Mouse (Mus musculus) liver, embryonic 12.5 days (tissue): ENCODE measurements around the gene Disp2. TPM values are rescaled to one million over a fixed set of nuclear protein-coding genes. Genes with fewer than 3 reads are reported as not detected.
A peak's percentile ranks its signal among the peaks of the same experiment; 100 is the strongest.

Experiments
- ATAC-seq: fragments of 200-750 bp; cut with Nextera tagmentation; 2 replicates; pipeline ENCODE4 v1.8.0; 2017; ENCODE audit warnings: moderate number of reproducible peaks, mild to moderate bottlenecking, moderate library complexity
- H3K27ac ChIP-seq: fragments of 300-500 bp; sonication (generic); 2 replicates; pipeline ENCODE4 v1.5.1; 2016; ENCODE audit warnings: mild to moderate bottlenecking
- H3K27me3 ChIP-seq: fragments of 300-500 bp; sonication (generic); replicated peaks from 2 replicates; pipeline ENCODE4 v1.6.1; 2016; ENCODE audit warnings: mild to moderate bottlenecking, moderate library complexity
- H3K36me3 ChIP-seq: fragments of 300-500 bp; sonication (generic); 2 replicates; pipeline ENCODE4 v1.6.1; 2016; ENCODE audit warnings: mild to moderate bottlenecking, moderate library complexity
- H3K4me1 ChIP-seq: fragments of 300-500 bp; sonication (generic); 2 replicates; pipeline ENCODE4 v1.6.1; 2016
- H3K4me2 ChIP-seq: fragments of 300-500 bp; sonication (generic); 2 replicates; pipeline ENCODE4 v1.6.1; 2016; ENCODE audit warnings: mild to moderate bottlenecking, moderate library complexity
- H3K4me3 ChIP-seq: fragments of 300-500 bp; sonication (generic); 2 replicates; pipeline ENCODE4 v1.5.1; 2016; ENCODE audit warnings: mild to moderate bottlenecking, moderate library complexity
- H3K9ac ChIP-seq: fragments of 300-500 bp; sonication (generic); 2 replicates; pipeline ENCODE4 v1.6.1; 2016; ENCODE audit warnings: mild to moderate bottlenecking, moderate library complexity
- H3K9me3 ChIP-seq: fragments of 300-500 bp; sonication (generic); replicated peaks from 2 replicates; pipeline ENCODE4 v1.6.1; 2016; ENCODE audit warnings: mild to moderate bottlenecking, moderate library complexity
- WGBS: fragments of 180-500 bp; shearing (Covaris S2); methylation state at CpG from one replicate; pipeline ENCODE4 v1.1.7; 2016; ENCODE audit not compliant: insufficient replicate concordance; 5-methylcytosine and 5-hydroxymethylcytosine counted together
- polyA plus RNA-seq: library from polyadenylated mRNA; unstranded; fragments of >200 nt; fragmentation: Nextera tagmentation; extraction: Ambion mirVana; gene quantifications from 2 replicates; pipeline ENCODE4 v1.2.1, GENCODE M21; 2016

Disp2 gene
- polyA plus RNA-seq, 1 experiment from 2014 or later = 0.37 TPM

DNA sequence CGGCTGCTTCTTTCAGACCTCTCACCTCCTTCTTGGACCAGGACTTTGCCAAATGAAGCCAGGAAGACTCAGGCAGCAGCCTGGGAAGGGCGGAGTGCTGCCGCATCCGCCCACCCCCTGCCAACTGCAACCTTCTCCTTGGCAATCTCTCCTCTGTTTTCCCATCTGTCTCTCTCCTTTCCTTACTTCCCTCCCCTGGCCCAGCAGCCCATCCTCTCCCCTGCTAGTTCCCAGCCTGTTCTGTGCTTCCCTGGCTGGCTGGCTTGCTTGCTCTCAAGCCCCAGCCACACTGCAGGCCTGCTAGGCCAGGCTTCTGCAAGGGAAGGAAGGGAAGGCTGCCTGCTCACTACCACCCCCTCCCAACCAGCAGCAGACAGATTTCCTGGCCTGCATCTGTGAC, 3.7 kb upstream of the Disp2 start:
- peaks cover 70% of the 10 kb centered on the region for H3K27me3 ChIP-seq
- H3K9me3 ChIP-seq = no peaks in the 10 kb centered on the region
- no peak overlapping the region for H3K9ac ChIP-seq
- 77% methylated on average over 3 of the region's 4 CpGs for WGBS
- ATAC-seq = no peak
- peaks cover 15% of the 10 kb centered on the region for H3K4me1 ChIP-seq
- H3K4me2 ChIP-seq = no peak overlapping the region
- H3K4me3 ChIP-seq = no peak overlapping the region
- no peaks in the 10 kb centered on the region for H3K36me3 ChIP-seq
- H3K27ac ChIP-seq = no peak overlapping the region

DNA sequence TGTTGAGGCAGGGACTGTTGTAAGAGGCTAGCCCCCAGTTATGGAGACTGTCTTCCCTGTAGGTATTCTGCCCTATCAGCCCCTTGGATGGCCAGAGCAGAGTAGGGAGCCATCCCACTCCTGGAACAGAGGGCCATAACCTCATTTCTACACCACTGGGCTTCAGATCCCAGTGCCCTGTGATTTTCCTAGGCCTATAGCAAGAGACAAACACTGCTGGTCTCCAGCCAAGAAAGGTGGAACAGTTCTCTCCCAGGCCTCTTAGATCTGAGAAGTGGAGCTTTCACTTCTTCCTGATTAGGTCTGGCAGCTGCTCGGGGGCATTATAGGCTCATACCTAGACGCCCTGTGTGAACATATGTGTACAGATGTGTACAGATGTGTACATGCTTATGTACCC, 3.2 kb upstream of the Disp2 start:
- Histone ChIP-seq H3K27me3 (peaks cover 70% of the 10 kb centered on the region), H3K4me3 (no peak overlapping the region), H3K4me2 (no peak overlapping the region), H3K27ac (no peak overlapping the region), H3K9me3 (no peaks in the 10 kb centered on the region), H3K4me1 (peaks cover 15% of the 10 kb centered on the region), H3K9ac (no peak overlapping the region), H3K36me3 (no peaks in the 10 kb centered on the region)
- WGBS = 51% methylated on average over 2 of the region's 2 CpGs
- no peak for ATAC-seq

DNA sequence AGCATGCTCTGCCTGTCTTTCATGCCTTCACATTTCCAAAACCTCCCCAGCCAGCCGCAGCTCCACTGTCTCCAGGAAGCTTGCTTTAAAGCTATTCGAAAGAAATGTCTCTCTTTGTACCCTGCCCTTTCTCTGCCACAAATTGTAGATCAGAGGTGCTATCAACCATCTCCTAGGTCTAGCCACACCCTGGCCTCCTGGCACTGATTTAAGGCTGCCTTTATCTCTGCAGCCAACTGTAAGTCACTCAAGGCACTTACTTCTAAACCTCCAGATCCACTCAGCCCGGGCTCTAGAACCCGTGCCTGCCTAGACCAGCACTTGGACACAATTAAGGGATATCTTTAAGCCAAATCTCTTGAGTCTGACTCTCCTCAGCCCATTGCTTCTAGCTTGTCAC, 1.1 kb upstream of the Disp2 start:
- H3K27me3 ChIP-seq = peaks cover 58% of the 10 kb centered on the region
- no peak for ATAC-seq
- no peak overlapping the region for H3K4me2 ChIP-seq

DNA sequence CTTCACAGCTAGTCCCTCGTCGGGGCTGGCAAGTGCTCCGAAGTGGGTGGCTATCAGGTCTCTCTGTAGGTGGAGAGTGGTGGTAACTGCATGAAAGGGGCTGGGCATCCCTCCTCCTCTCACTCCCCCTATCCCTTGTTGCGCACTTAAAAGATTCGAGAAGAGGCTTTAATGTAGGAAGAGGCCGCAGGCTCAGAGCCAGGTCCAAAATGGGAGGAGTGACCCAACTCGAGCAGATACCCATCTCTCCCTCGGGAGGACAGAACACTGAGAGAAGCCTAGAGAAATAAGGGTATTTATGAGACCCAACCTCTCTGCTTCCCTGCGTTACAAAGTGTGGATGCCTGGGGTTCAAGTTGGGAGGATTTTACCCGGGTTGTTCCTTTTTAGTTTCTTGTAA, 454 bp upstream of the Disp2 start:
- H3K4me2 ChIP-seq = peak overlapping the region; percentile 66
- H3K4me1 ChIP-seq = peaks cover 25% of the 10 kb centered on the region
- no peaks in the 10 kb centered on the region for H3K36me3 ChIP-seq
- WGBS = 28% methylated on average over 10 of the region's 10 CpGs
- no peaks in the 10 kb centered on the region for H3K9me3 ChIP-seq
- ATAC-seq = no peak
- H3K4me3 ChIP-seq = peak overlapping the region; percentile 38
- H3K9ac ChIP-seq = peak overlapping the region; percentile 12; the same call in 1 of the 2 replicates
- no peak overlapping the region for H3K27ac ChIP-seq
- H3K27me3 ChIP-seq = peaks cover 58% of the 10 kb centered on the region

More for the DNA sequence above, 1.1 kb upstream of the Disp2 start:
- H3K4me1 ChIP-seq = peaks cover 25% of the 10 kb centered on the region
- WGBS = 54% methylated on average over 4 of the region's 4 CpGs
- H3K9ac ChIP-seq = no peak overlapping the region
- no peaks in the 10 kb centered on the region for H3K9me3 ChIP-seq
- H3K4me3 ChIP-seq = no peak overlapping the region
- no peaks in the 10 kb centered on the region for H3K36me3 ChIP-seq
- H3K27ac ChIP-seq = no peak overlapping the region

DNA sequence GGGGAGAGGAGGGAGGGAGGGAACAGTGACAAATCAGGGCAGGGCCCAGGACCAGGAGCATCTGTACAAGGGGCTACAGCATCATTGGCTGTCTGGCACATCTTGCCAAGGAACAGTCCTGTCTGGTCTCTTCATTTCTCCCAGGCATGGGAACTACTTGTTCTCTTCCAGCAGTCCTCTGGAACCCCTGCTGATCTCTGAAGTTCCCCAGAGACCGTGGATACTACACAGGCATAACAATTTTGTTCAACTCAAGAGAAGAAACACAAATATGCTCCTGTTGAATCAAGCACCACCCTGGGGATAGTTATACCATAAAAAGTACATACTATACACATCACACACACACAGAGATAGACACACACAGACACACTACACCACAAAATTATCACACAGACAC, 1.6 kb downstream of the Disp2 start:
- Histone ChIP-seq H3K4me2 (no peak overlapping the region), H3K9me3 (no peaks in the 10 kb centered on the region), H3K9ac (no peak overlapping the region), H3K4me1 (peaks cover 29% of the 10 kb centered on the region), H3K36me3 (no peaks in the 10 kb centered on the region), H3K4me3 (no peak overlapping the region), H3K27ac (no peak overlapping the region), H3K27me3 (peaks cover 54% of the 10 kb centered on the region)
- ATAC-seq = no peak
- 35% methylated on average over 1 of the region's 1 CpGs for WGBS

DNA sequence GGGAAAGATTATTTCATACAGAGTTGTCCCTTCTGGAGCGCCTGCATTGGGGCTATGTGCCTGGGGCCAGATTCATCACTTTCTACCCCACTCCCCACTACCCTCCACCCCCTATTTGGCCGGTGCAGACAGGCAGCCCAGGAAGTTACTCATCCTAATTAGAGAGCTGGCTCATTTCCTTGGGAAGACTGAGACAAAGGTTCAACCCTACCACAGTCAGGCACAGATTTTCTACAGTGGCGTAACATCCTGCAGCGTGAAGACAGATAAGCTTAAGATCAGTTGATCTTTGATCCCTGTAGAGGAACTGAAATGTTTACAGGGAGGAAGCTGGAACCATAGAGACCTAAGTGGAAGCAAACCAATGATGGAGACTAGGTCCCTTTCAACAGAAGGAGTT, 2.8 kb downstream of the Disp2 start:
- H3K36me3 ChIP-seq = no peaks in the 10 kb centered on the region
- no peak overlapping the region for H3K27ac ChIP-seq
- H3K9me3 ChIP-seq = no peaks in the 10 kb centered on the region
- no peak overlapping the region for H3K4me3 ChIP-seq
- H3K9ac ChIP-seq = no peak overlapping the region
- no peak for ATAC-seq
- peaks cover 41% of the 10 kb centered on the region for H3K4me1 ChIP-seq
- no peak overlapping the region for H3K4me2 ChIP-seq
- peaks cover 46% of the 10 kb centered on the region for H3K27me3 ChIP-seq
- 27% methylated on average over 4 of the region's 4 CpGs for WGBS

DNA sequence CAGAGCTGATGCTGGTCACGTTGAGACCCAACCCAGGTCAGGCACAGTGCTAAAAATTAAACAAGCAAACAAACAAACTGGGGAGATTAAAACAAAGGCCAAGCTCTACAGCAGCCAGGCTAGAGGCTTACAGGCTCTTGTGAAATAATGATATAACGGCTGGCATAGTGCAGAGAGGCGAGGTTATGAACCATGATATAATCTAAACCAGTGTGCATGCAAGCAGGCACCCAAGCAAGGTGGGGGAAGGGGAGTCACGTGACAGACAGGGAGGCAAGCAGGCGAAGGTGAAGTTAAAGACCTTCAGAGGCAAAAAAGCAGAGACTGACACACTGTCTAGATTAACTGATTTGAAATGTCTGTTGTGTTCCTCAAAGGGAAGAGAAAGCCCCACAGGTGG, 3.6 kb downstream of the Disp2 start:
- H3K27me3 ChIP-seq = peaks cover 41% of the 10 kb centered on the region
- no peak overlapping the region for H3K9ac ChIP-seq
- ATAC-seq = no peak
- H3K27ac ChIP-seq = no peak overlapping the region
- H3K4me2 ChIP-seq = no peak overlapping the region
- WGBS = 28% methylated on average over 5 of the region's 5 CpGs
- no peaks in the 10 kb centered on the region for H3K9me3 ChIP-seq
- peaks cover 43% of the 10 kb centered on the region for H3K4me1 ChIP-seq
- H3K36me3 ChIP-seq = no peaks in the 10 kb centered on the region
- no peak overlapping the region for H3K4me3 ChIP-seq

DNA sequence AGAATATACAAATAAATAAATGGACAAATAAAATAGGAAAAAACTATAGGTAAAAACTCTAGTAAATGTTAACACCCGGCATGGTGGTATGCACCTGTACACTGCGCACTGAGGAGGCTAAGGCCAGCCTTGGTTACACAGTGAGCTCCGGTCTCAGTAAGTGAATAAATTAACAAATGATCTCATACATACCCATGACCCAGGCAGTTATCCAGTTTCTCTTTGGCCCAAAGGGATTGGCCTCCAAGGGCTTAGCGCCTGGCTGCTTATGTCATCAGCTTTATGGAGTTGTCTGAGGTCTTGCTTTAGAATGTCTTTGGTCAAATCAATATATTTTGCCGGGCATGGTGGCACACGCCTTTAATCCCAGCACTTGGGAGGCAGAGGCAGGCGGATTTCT, 4.1 kb downstream of the Disp2 start:
- Histone ChIP-seq H3K9ac (no peak overlapping the region), H3K36me3 (no peaks in the 10 kb centered on the region), H3K4me2 (no peak overlapping the region), H3K4me1 (peaks cover 43% of the 10 kb centered on the region), H3K27me3 (peaks cover 39% of the 10 kb centered on the region), H3K9me3 (no peaks in the 10 kb centered on the region), H3K4me3 (no peak overlapping the region), H3K27ac (no peak overlapping the region)
- 78% methylated on average over 7 of the region's 7 CpGs for WGBS
- no peak for ATAC-seq

DNA sequence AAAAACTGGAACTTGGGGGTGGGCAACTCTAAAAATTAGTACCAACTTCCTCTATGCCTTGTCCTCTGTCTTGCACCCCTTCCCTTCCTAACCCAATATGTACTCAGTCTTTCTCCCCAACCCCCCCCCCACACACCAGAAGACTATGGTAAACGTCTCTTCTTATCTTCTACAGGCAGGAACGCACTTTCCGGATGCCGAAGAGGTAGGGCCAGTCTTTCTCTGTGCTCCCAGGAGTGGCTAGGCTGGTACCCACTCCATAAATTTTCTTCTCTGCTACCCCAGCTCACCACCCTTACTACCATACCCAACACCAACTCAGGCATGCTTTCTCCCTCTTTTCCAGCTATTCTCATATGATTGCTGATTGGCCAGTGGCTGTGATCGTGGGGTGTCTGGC, 7.0 kb downstream of the Disp2 start:
- no peak overlapping the region for H3K4me3 ChIP-seq
- 0 out of 2 replicates have a peak overlapping the region, but pooled peaks have one; percentile 3 for H3K27ac ChIP-seq
- peaks cover 27% of the 10 kb centered on the region for H3K27me3 ChIP-seq
- peak overlapping the region; percentile 13; the same call in 1 of the 2 replicates for H3K4me2 ChIP-seq
- ATAC-seq = peak; percentile 52
- H3K36me3 ChIP-seq = no peaks in the 10 kb centered on the region
- no peaks in the 10 kb centered on the region for H3K9me3 ChIP-seq
- WGBS = 38% methylated on average over 5 of the region's 5 CpGs
- H3K9ac ChIP-seq = no peak overlapping the region; the same call in 1 of the 2 replicates
- peaks cover 43% of the 10 kb centered on the region for H3K4me1 ChIP-seq

DNA sequence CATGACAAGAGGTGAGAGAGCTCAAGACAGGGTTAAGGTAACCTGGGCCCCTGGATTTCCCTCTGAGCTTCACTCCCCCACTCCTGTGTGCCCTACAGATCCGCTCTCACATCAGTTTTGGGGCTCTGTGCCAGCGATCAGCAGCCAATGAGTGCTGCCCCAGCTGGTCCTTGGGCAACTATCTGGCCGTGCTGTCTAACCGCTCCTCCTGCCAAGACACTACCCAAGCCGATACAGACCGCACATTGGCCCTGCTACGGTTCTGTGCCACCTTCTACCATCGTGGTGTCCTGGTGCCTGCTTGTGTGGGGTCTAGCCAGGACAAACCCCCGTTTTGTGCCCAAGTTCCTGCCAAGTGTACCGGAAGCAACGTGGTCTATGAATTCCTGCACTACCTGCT, 10.0 kb downstream of the Disp2 start:
- H3K4me1 ChIP-seq = peaks cover 56% of the 10 kb centered on the region
- H3K9ac ChIP-seq = no peak overlapping the region
- peaks cover 31% of the 10 kb centered on the region for H3K27me3 ChIP-seq
- H3K36me3 ChIP-seq = no peaks in the 10 kb centered on the region
- 86% methylated on average over 11 of the region's 11 CpGs for WGBS
- ATAC-seq = no peak
- H3K9me3 ChIP-seq = no peaks in the 10 kb centered on the region
- H3K4me2 ChIP-seq = no peak overlapping the region
- H3K4me3 ChIP-seq = no peak overlapping the region
- no peak overlapping the region for H3K27ac ChIP-seq

DNA sequence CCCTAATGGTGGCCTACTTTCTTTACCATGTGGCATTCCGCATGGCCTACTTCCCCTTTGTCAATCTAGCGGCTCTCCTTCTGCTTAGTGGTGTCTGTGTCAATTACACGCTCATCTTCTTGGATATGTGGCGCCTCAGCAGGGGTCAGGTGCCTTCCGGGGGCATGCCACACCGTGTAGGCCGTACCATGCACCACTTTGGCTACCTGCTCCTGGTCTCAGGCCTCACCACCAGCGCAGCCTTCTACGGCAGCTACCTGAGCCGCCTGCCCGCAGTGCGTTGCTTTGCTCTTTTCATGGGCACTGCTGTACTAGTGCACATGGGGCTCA, 10.7 kb downstream of the Disp2 start:
- Histone ChIP-seq H3K4me2 (peak overlapping the region; percentile 55), H3K36me3 (no peaks in the 10 kb centered on the region), H3K27me3 (peaks cover 25% of the 10 kb centered on the region), H3K4me3 (peak overlapping the region; percentile 28), H3K27ac (no peak overlapping the region), H3K9ac (peak overlapping the region; percentile 40; the same call in 1 of the 2 replicates), H3K4me1 (peaks cover 56% of the 10 kb centered on the region), H3K9me3 (no peaks in the 10 kb centered on the region)
- ATAC-seq = 0 out of 2 replicates have a peak, but pooled peaks have one; percentile 4
- WGBS = 65% methylated on average over 12 of the region's 12 CpGs

DNA sequence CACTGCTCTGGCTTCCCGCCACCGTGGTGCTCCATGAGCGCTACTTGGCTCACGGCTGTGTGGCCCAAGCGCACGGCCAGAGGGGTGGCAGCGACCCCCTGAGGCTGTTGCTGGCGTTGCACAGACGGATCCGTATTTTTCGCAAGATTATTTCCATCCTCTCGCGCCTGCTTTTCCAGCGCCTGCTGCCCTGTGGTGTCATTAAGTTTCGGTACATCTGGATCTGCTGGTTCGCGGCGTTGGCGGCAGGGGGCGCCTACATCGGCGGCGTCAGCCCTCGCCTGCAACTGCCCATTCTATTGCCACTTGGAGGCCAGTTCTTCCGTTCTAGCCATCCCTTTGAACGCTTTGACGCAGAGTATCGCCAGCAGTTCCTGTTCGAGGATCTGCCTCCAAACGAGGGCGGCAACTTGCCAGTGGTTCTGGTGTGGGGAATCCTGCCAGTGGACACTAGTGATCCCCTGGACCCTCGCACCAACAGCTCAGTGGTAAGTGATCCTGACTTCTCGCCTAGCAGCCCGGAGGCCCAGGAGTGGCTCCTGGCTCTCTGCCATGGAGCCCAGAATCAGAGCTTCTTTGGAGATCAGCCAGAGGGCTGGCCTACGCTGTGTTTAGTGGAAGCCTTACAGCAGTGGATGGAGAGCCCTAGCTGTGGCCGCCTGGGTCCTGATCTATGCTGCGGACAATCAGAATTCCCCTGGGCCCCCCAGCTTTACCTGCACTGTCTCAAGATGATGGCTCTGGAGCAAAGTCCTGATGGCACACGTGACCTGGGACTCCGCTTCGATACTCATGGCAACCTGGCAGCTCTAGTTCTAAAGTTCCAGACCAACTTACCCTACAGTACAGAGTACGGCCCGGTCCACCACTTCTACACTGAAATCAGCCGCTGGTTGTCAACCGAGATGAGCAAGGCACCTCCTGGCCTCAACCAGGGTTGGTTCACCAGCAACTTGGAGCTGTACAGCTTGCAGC, 11.3 kb downstream of the Disp2 start:
- Histone ChIP-seq H3K9me3 (no peaks in the 10 kb centered on the region), H3K27me3 (peaks cover 25% of the 10 kb centered on the region; the same call in 1 of the 2 replicates), H3K4me2 (peak overlapping the region; percentile 55), H3K36me3 (no peaks in the 10 kb centered on the region), H3K4me1 (peaks cover 55% of the 10 kb centered on the region), H3K9ac (peak overlapping the region; percentile 47), H3K4me3 (peak overlapping the region; percentile 28), H3K27ac (peak overlapping the region; percentile 72)
- peak; percentile 28; the same call in 1 of the 2 replicates for ATAC-seq
- WGBS = 31% methylated on average over 44 of the region's 44 CpGs
